Mouse (Mus musculus) megakaryocyte, embryonic 14.5 days (primary cell): ENCODE results near the gene Gm12117. TPM values are rescaled to one million over a fixed set of nuclear protein-coding genes. Genes with fewer than 3 reads are reported as not detected.

Experiments used
- H3K27me3 ChIP-seq: replicated peaks from 2 replicates; pipeline ENCODE3; 2012; ENCODE audit warnings: inconsistent platforms
- H3K36me3 ChIP-seq: replicated peaks from 2 replicates; pipeline ENCODE3; 2012; ENCODE audit warnings: low read length, inconsistent platforms, mixed read lengths
- H3K4me1 ChIP-seq: 2 replicates; pipeline ENCODE4 v1.6.1; 2012; ENCODE audit warnings: inconsistent platforms
- H3K4me3 ChIP-seq: replicated peaks from 2 replicates; pipeline ENCODE3; 2012; ENCODE audit warnings: moderate library complexity, mild to moderate bottlenecking, inconsistent platforms
- H3K9me3 ChIP-seq: 2 replicates; pipeline ENCODE4 v1.6.1; 2012; ENCODE audit warnings: inconsistent platforms
- FLI1 ChIP-seq: IDR thresholded peaks from 2 replicates; pipeline ENCODE4 v1.6.1; 2012; ENCODE audit warnings: low read length, inconsistent platforms, mixed read lengths
- GATA1 ChIP-seq: IDR thresholded peaks from 3 replicates; pipeline ENCODE4 v1.6.1; 2012; ENCODE audit warnings: mixed read lengths, low read length, inconsistent platforms, borderline replicate concordance
- polyA plus RNA-seq: library from polyadenylated mRNA; stranded (reverse); fragments of >175 nt; gene quantifications from 2 replicates; pipeline ENCODE4 v1.2.3, GENCODE M21; 2012; ENCODE audit warnings: low replicate concordance; ENCODE audit not compliant: insufficient read depth

The Gm12117 gene
- polyA plus RNA-seq = not detected in 2 replicates

- Histone ChIP-seq H3K4me1 (no peaks in the 10 kb centered on the region), H3K36me3 (no peaks in the 10 kb centered on the region)
- TF ChIP-seq GATA1 (no peak), FLI1 (no peak)
Observed at GRCm38 (mm10) chr11:33276637-33277036, at the start of gene Gm12117. Gene Gm12117, minus strand, starts transcription at chr11:33276737.

GRCm38 (mm10) chr11:33319006-33319611 is 42.6 kb upstream of the Gm12117 start:
- TF ChIP-seq GATA1 = no peak
- no peak for TF ChIP-seq FLI1
- Histone ChIP-seq H3K27me3 (no peaks in the 10 kb centered on the region), H3K4me1 (no peaks in the 10 kb centered on the region), H3K36me3 (no peaks in the 10 kb centered on the region), H3K9me3 (no peaks in the 10 kb centered on the region), H3K4me3 (no peak overlapping the region)

More at GRCm38 (mm10) chr11:33276637-33277036, at the start of gene Gm12117:
- Histone ChIP-seq H3K9me3 (no peaks in the 10 kb centered on the region), H3K27me3 (peaks cover under 1% of the 10 kb centered on the region), H3K4me3 (no peak within 1 kb of the TSS)

DNA sequence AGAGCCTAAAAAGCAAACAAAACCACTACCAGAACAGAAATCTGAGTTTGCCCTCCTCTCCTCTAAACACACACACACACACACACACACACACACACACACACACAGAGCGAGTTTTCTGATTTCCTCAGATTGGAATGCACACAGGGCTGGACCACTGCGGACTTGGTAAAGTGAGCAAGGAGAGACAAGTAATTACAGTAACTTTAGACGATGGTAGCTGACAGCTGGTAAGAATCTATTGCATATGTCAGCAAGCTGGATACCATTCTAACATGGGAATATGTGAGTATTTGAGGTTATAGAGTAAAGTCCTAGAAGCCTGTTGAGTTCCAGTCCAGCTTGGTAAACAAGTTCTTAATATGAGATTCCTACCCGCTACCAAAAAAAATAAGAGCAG is 33.0 kb upstream of the Gm12117 start:
- Histone ChIP-seq H3K36me3 (no peaks in the 10 kb centered on the region), H3K9me3 (no peaks in the 10 kb centered on the region), H3K4me3 (no peak overlapping the region), H3K4me1 (no peaks in the 10 kb centered on the region), H3K27me3 (peaks cover 1% of the 10 kb centered on the region)
- TF ChIP-seq FLI1 (no peak), GATA1 (no peak)

DNA sequence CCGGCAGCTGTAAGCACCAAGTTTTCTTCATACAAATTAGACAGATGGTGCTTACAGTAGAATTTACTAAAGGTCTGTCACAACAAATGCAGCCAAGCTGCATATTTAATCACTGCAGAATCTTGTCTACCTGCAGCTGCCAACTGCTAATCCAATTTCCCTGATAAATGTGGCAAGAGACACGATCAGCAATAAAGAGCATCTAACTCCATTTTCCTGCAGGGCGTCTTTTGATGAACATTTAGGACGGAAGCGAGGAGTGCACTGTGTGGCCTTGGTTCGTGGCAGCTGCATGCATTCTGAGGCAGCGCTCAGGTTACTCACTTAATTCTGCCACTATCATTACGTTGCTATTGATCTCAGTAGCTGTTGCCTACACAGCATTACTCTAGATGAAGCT is 24.3 kb upstream of the Gm12117 start:
- H3K27me3 ChIP-seq = no peaks in the 10 kb centered on the region
- no peak overlapping the region for H3K4me3 ChIP-seq
- H3K4me1 ChIP-seq = no peaks in the 10 kb centered on the region
- H3K36me3 ChIP-seq = no peaks in the 10 kb centered on the region
- TF ChIP-seq GATA1 (no peak), FLI1 (no peak)
- H3K9me3 ChIP-seq = no peaks in the 10 kb centered on the region

DNA sequence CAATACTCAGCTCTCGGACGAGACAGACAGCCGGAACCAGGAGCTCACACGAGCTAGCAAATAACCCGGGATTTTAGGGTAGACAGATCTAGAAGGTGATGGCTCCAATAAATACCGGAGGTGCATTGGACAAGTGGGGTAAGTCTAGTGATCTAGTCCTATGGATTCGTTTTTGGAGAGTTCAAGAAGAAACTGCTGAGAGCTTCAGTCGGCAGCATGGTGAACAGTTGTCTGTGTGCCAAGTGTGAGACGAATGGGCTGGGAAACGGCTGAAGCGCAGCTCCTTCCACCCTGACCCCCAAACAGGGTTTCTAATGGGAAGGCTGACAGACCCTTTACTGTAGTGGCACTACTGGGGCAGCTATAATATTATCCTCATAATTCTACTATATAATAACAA is 22.8 kb upstream of the Gm12117 start:
- no peaks in the 10 kb centered on the region for H3K36me3 ChIP-seq
- no peaks in the 10 kb centered on the region for H3K9me3 ChIP-seq
- no peaks in the 10 kb centered on the region for H3K4me1 ChIP-seq
- no peak for TF ChIP-seq FLI1
- H3K27me3 ChIP-seq = no peaks in the 10 kb centered on the region
- H3K4me3 ChIP-seq = no peak overlapping the region

DNA sequence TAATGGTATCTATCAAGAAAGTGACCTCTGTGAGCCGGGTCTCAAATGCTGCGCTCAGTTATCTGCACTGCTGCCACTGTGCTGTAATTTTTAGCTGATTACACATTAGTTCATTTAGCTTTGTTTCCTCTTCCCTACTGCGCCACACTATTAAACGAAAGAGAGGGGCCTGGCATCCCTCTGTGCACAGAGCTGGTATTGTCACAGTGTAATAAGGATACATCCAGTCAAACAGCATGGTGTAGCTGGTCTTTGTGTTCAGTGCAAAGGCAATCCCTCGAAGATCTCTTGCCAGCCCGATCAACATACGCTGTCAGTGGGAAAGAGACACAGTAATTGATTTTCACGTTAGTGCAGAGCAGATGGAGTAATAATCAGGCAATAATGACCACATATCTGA is 20.6 kb upstream of the Gm12117 start:
- no peak for TF ChIP-seq FLI1
- no peak overlapping the region for H3K4me3 ChIP-seq
- no peaks in the 10 kb centered on the region for H3K9me3 ChIP-seq
- H3K36me3 ChIP-seq = no peaks in the 10 kb centered on the region
- H3K4me1 ChIP-seq = no peaks in the 10 kb centered on the region
- no peaks in the 10 kb centered on the region for H3K27me3 ChIP-seq

DNA sequence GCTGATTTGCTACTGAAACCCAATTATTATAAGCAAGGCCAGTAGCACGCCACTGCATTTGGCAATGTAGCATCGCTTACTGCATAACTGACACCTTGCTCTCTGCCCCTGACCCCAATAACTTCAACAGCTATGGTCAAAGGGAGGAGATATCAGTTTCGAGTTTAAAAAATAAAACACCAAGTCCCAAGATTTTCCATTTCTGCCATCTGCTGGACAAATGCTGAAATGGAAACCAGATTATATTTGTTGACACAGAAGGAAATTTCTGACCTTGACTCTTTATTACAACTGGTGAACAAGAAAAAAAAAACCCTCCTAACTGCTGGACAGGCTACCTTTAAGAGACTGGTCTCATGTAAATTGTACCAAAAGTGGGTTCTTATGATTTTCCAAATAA is 18.9 kb upstream of the Gm12117 start:
- no peaks in the 10 kb centered on the region for H3K27me3 ChIP-seq
- H3K36me3 ChIP-seq = no peaks in the 10 kb centered on the region
- no peaks in the 10 kb centered on the region for H3K4me1 ChIP-seq
- no peaks in the 10 kb centered on the region for H3K9me3 ChIP-seq
- H3K4me3 ChIP-seq = no peak overlapping the region
- TF ChIP-seq FLI1 = no peak
- no peak for TF ChIP-seq GATA1

DNA sequence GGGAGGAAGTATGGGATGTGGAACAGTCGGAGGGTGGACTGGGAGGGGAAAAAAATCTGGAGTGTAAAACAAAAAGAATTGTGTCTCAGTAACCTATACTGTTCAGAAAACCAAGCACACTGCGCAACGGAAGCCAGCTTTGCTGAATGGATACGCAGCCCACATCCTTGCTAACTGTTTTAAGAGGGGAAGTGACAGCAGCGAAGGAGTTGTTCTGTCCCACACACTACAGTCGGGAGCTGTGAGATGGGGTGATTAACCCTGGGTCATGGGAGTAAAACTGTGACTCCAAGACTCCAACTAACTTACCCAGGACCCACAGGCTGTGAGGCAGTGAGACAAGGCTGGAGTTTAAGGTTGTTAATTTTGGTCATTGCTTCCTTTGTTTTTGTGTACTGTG is 17.5 kb upstream of the Gm12117 start:
- no peak overlapping the region for H3K4me3 ChIP-seq
- no peaks in the 10 kb centered on the region for H3K27me3 ChIP-seq
- H3K4me1 ChIP-seq = no peaks in the 10 kb centered on the region
- H3K36me3 ChIP-seq = no peaks in the 10 kb centered on the region
- no peak for TF ChIP-seq FLI1
- TF ChIP-seq GATA1 = no peak
- H3K9me3 ChIP-seq = no peaks in the 10 kb centered on the region

DNA sequence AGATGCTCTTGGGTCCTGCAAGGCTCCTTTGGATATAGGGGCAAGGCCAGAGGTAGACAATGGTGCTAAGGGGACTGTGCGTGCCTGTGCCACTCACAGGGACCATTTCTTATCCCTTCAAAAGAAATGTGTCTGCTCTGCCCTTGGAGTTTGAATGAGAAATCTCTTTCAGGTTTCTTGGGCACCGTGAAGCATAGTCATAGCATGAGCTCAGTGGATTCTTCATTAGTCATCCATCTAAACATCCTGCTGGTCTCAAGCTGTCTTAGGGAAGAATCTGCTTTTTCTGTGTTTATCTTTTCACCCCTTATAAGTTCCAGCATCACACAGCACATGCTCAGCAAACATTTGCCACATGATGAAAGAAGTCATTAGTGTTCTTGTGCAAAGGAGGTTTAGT is 2.0 kb upstream of the Gm12117 start:
- no peak for TF ChIP-seq GATA1
- Histone ChIP-seq H3K27me3 (peaks cover 2% of the 10 kb centered on the region), H3K4me1 (no peaks in the 10 kb centered on the region), H3K36me3 (no peaks in the 10 kb centered on the region), H3K4me3 (no peak overlapping the region), H3K9me3 (no peaks in the 10 kb centered on the region)

DNA sequence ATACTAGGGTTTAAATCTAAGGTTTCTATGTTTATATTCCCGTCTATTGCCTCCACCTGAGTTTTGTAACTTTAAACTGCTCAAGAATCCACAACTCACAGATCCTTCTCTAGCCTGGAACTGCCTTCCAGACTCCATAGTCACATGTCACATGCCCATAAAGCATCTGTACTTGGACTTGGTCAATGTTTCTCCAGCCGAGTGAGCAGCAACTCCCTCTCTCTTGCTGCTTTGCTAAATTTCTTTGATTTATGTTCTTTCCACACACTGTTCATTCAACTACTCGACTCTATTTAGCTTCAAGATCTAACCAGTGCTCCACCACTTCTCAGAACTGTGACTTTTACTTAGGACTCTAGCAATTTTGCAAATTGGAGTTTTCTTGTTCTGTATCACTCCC is 1.7 kb downstream of the Gm12117 start:
- TF ChIP-seq GATA1 (no peak), FLI1 (no peak)
- H3K9me3 ChIP-seq = no peaks in the 10 kb centered on the region
- no peaks in the 10 kb centered on the region for H3K36me3 ChIP-seq
- H3K4me1 ChIP-seq = no peaks in the 10 kb centered on the region
- no peak overlapping the region for H3K4me3 ChIP-seq
- no peaks in the 10 kb centered on the region for H3K27me3 ChIP-seq

GRCm38 (mm10) chr11:33274294-33274693 is 2.2 kb downstream of the Gm12117 start:
- H3K9me3 ChIP-seq = no peaks in the 10 kb centered on the region
- no peaks in the 10 kb centered on the region for H3K27me3 ChIP-seq
- H3K4me1 ChIP-seq = no peaks in the 10 kb centered on the region
- no peaks in the 10 kb centered on the region for H3K36me3 ChIP-seq
- TF ChIP-seq FLI1 (no peak), GATA1 (no peak)
- H3K4me3 ChIP-seq = no peak overlapping the region
